Mouse (Mus musculus) brain, embryonic 14.5 days (tissue): Measurements from ENCODE around the gene Hsfy2. TPM values are rescaled to one million over a fixed set of nuclear protein-coding genes. Genes with fewer than 3 reads are reported as not detected.
A peak's percentile ranks its signal among the peaks of the same experiment; 100 is the strongest.

Source experiments
- DNase-seq: peaks from one replicate; pipeline ENCODE4 v3.0.0-alpha.2; 2011; ENCODE audit warnings: low read depth
- CTCF ChIP-seq: fragments of 200-500 bp; IDR thresholded peaks from 2 replicates; pipeline ENCODE4 v1.5.1; 2012; ENCODE audit warnings: inconsistent platforms, mild to moderate bottlenecking, moderate library complexity, borderline replicate concordance; ENCODE audit not compliant: insufficient read depth, insufficient read length; ENCODE audit errors: extremely low read depth
- POLR2A ChIP-seq: fragments of 200-500 bp; IDR thresholded peaks from 2 replicates; pipeline ENCODE4 v1.6.1; 2012; ENCODE audit warnings: mild to moderate bottlenecking, inconsistent platforms, borderline replicate concordance; ENCODE audit not compliant: poor library complexity, insufficient read depth, insufficient read length, severe bottlenecking; ENCODE audit errors: extremely low read depth
- polyA plus RNA-seq: library from polyadenylated mRNA; depleted of rRNA; stranded (reverse); fragments of >200 nt; gene quantifications from 2 replicates; pipeline ENCODE4 v1.2.3, GENCODE M21; 2012; rRNA removed

Hsfy2 gene
- polyA plus RNA-seq = not detected in 2 replicates

DNA sequence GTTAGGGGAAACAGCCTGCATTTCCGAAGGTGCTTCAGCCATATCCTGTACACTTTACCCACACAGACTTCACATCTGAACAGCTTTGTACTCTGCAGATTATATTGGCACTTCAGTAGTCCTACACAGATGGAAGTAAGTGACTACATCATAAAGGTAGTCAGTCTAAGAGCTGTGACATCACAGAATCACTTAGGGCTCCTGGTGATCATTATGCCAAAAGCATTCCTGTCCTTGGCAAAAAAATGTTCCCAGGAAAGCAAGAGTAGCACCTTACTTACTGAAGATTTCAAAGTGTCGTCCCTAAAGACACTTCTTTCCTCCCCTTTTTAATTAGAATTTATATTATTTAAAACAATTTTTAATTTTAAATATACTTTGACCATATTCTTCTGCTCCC, at the start of gene Hsfy2:
Hsfy2 (minus strand) TSS at position 101 of the 400 bp plus-strand sequence.
- no peak for DNase-seq
- no peak for TF ChIP-seq POLR2A
- TF ChIP-seq CTCF = no peak

DNA sequence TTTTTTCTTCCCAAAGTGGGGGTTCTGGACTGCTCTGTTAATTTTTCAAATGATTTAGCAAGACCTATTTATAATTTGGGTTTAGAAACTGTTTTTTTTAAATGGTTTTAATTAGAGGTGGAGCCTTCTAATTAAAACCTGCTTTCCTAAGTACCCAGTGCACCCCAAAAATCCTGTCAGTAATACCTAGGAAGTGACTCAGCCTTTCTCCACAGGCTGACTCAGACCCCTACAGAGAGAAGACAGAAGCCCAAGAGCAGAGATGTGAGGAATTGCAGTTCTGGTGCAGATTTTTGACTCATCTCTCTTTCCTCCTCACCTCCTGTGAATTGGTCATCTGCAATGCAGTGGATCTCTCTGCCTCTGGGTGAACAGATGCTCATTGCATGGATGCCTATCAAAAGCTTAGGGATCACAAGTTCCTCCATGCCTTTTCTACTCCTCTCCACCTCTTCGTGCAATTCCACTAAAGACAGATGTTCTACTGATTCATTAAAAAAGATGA, 47.9 kb upstream of the Hsfy2 start:
- no peak for DNase-seq
- no peak for TF ChIP-seq CTCF
- TF ChIP-seq POLR2A = no peak

GRCm38 (mm10) chr1:56684512-56684911, 47.3 kb upstream of the Hsfy2 start:
- peak; percentile 70 for DNase-seq

DNA sequence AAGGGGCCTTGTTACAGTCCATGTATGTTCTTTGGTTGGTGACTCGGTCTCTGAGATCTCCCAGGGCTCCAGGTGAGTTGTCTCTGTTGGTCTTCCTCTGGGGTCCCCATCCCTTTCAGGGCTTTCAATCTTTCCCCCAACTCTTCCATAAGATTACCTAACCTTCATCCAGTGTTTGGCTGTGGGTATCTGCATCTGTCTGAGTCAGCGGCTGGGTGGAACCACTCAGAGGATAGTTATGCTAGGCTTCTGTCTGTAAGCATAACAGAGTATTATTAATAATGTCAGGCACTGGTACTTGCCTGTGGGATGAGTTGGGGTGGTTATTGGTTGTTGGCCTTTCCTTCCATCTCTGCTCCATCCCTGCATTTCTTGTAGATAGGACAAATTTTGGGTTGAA, 44.0 kb upstream of the Hsfy2 start:
- TF ChIP-seq CTCF (no peak), POLR2A (no peak)
- DNase-seq = no peak

More at GRCm38 (mm10) chr1:56684512-56684911, 47.3 kb upstream of the Hsfy2 start:
- TF ChIP-seq CTCF = no peak
- TF ChIP-seq POLR2A = no peak

- peak; percentile 7 for DNase-seq
- TF ChIP-seq CTCF = no peak
- no peak for TF ChIP-seq POLR2A
Measured at GRCm38 (mm10) chr1:56675253-56675652, 38.0 kb upstream of the Hsfy2 start.

DNA sequence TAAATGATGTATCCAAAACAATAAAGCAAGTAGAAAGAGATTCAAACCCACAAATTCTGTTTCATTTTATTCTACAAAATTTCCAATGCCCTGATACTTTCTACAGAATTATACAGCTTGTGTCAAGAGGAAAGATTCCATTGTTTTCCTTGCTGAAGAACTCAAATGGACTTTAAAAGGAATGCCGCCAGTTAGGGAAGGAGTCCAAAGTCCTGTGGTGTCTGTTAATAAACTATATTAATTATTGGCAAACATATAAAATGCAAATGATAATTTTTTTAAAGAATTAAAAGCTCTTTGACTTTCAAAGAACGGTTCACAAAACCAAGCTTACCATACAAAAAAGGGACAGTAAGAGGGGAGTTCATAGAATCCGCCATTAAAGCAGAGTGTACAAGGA, 37.4 kb upstream of the Hsfy2 start:
- TF ChIP-seq CTCF (no peak), POLR2A (no peak)
- no peak for DNase-seq

- no peak for TF ChIP-seq CTCF
- TF ChIP-seq POLR2A = no peak
- peak; percentile 63 for DNase-seq
Measured at GRCm38 (mm10) chr1:56671241-56671945, 34.2 kb upstream of the Hsfy2 start.

GRCm38 (mm10) chr1:56670509-56670908, 33.3 kb upstream of the Hsfy2 start:
- no peak for DNase-seq
- TF ChIP-seq CTCF = no peak
- no peak for TF ChIP-seq POLR2A

DNA sequence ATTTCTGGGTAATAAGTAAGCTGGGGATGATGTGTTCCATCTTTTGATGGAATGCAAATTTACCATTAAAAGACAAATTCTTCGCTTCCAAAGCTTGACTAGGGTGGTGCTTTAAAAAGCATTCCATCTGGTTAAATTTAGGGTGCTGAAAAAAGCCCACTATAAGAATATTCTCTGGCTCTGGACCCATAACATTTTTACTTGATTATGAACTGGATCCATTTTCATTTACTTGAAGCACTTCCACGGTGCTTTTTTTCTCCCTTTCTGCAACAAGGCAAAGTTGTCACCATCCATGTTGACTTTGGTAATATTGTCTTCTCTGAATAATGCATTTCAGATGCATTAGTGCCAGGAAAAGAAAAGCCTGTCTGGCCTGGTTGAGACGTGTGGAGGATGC, 27.4 kb upstream of the Hsfy2 start:
- TF ChIP-seq CTCF = no peak
- TF ChIP-seq POLR2A = no peak
- DNase-seq = no peak

DNA sequence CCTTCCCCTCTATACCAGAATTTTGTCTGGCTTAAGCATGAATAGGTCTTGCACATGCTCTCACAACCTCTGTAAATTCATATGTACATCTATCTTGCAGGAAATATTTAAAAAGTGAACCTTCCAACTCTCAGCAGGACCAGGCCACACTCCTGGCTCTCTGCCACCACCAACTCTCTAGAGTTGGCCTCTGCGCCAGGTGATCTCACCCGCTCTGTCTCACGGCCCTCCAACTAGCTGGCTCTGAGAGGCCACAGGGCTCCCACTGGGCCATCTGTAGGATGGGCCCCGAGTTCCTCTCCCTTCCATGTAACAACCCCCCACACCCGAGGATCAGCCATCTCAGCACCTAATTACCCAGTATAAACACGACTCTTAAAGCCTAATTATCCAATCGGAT, 10.4 kb downstream of the Hsfy2 start:
- TF ChIP-seq POLR2A (no peak), CTCF (no peak)

DNA sequence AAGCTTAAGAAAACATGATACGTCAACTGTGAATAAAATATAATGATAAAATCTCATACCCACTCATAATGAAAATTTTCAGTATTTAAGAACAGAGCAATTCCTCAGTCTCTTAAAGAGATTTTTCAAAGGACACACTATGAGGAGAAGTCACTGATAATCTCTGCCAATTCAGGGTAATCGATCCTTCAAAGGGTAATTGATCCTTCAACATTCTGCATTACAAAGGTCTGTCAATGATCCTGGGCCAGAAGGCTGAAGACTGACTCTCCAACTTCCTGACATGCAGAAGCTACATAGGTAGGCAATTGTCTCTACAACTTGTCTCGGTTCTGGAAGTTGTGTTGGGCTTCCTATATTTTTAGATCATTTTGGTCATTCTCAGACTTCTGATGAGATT, 12.9 kb downstream of the Hsfy2 start:
- TF ChIP-seq POLR2A = no peak
- no peak for TF ChIP-seq CTCF
- DNase-seq = no peak

More for the DNA sequence above, 10.4 kb downstream of the Hsfy2 start:
- no peak for DNase-seq

GRCm38 (mm10) chr1:56612384-56612783, 24.9 kb downstream of the Hsfy2 start:
- no peak for DNase-seq
- TF ChIP-seq POLR2A (no peak), CTCF (no peak)
